Mouse (Mus musculus) lung, postnatal 4 days (tissue): Measurements from ENCODE around the gene Lnx1.
A peak's percentile ranks its signal among the peaks of the same experiment; 100 is the strongest.

Experiments
- DNase-seq, 2 experiments: peaks; one replicate each; pipeline ENCODE4 v3.0.0; 2021

Gene Lnx1

GRCm38 (mm10) chr5:74648216-74648615 is 54.5 kb downstream of the Lnx1 start:
- DNase-seq: no peak

- DNase-seq: no peak
These were observed 55.1 kb downstream of the Lnx1 start for GRCm38 (mm10) chr5:74647584-74647984.

GRCm38 (mm10) chr5:74642291-74642690 is 60.4 kb downstream of the Lnx1 start:
- DNase-seq: no peak

- DNase-seq: peak in 1 of 2 experiments; percentile 13
These were observed 61.7 kb downstream of the Lnx1 start for GRCm38 (mm10) chr5:74641000-74641399.

GRCm38 (mm10) chr5:74640504-74640903 is 62.2 kb downstream of the Lnx1 start:
- no peak for DNase-seq

GRCm38 (mm10) chr5:74639516-74639915 is 63.2 kb downstream of the Lnx1 start:
- no peak for DNase-seq

GRCm38 (mm10) chr5:74634391-74634790 is 68.3 kb downstream of the Lnx1 start:
- no peak for DNase-seq

- DNase-seq: no peak
These were observed 69.3 kb downstream of the Lnx1 start for GRCm38 (mm10) chr5:74633453-74633852.

- no peak for DNase-seq
These were observed 70.2 kb downstream of the Lnx1 start for GRCm38 (mm10) chr5:74632369-74633114.

- no peak for DNase-seq
These were observed 74.7 kb downstream of the Lnx1 start for GRCm38 (mm10) chr5:74628001-74628400.

GRCm38 (mm10) chr5:74624385-74624784 is 78.3 kb downstream of the Lnx1 start:
- no peak for DNase-seq

- no peak for DNase-seq
These were observed 79.3 kb downstream of the Lnx1 start for GRCm38 (mm10) chr5:74623316-74624000.

GRCm38 (mm10) chr5:74621691-74622470 is 80.8 kb downstream of the Lnx1 start:
- no peak for DNase-seq

- peak in 1 of 2 experiments; percentile 24 for DNase-seq
These were observed 84.1 kb downstream of the Lnx1 start for GRCm38 (mm10) chr5:74618573-74619059.

GRCm38 (mm10) chr5:74617816-74618572 is 84.7 kb downstream of the Lnx1 start:
- DNase-seq: no peak

- peak; percentile 22 to 42 for DNase-seq
These were observed 89.1 kb downstream of the Lnx1 start for GRCm38 (mm10) chr5:74613491-74614151.

GRCm38 (mm10) chr5:74612713-74613112 is 90.0 kb downstream of the Lnx1 start:
- DNase-seq: no peak

GRCm38 (mm10) chr5:74610511-74610910 is 92.2 kb downstream of the Lnx1 start:
- no peak for DNase-seq

- DNase-seq: no peak
These were observed 96.5 kb downstream of the Lnx1 start for GRCm38 (mm10) chr5:74606213-74606612.

- DNase-seq: peak; percentile 15 to 52
These were observed 99.4 kb downstream of the Lnx1 start for GRCm38 (mm10) chr5:74603306-74603705.

GRCm38 (mm10) chr5:74602371-74602770 is 100.3 kb downstream of the Lnx1 start:
- DNase-seq: no peak

- no peak for DNase-seq
These were observed 100.7 kb downstream of the Lnx1 start for GRCm38 (mm10) chr5:74601965-74602364.
